Mouse (Mus musculus) C2C12 (cell line): ENCODE results near the gene Zfyve27. TPM values are rescaled to one million over a fixed set of nuclear protein-coding genes. Genes with fewer than 3 reads are reported as not detected.
A peak's percentile ranks its signal among the peaks of the same experiment; 100 is the strongest.

Experiments used
- H3K27me3 ChIP-seq: one replicate; pipeline ENCODE4 v1.6.1; 2011; ENCODE audit not compliant: control insufficient read depth, insufficient read depth, insufficient read length
- H3K36me3 ChIP-seq: one replicate; pipeline ENCODE4 v1.6.1; 2011; ENCODE audit not compliant: control insufficient read depth, insufficient read depth
- H3K4me3 ChIP-seq: one replicate; pipeline ENCODE4 v1.5.1; 2011; ENCODE audit warnings: mild to moderate bottlenecking, control low read depth; ENCODE audit not compliant: poor library complexity, insufficient read depth, severe bottlenecking
- H3K79me2 ChIP-seq: one replicate; pipeline ENCODE4 v1.6.1; 2011; ENCODE audit not compliant: control insufficient read depth, insufficient read depth
- H3K79me3 ChIP-seq: one replicate; pipeline ENCODE4 v1.6.1; 2011; ENCODE audit warnings: low read depth, control low read depth
- H3ac ChIP-seq: one replicate; pipeline ENCODE3; 2011; ENCODE audit warnings: low read depth; ENCODE audit not compliant: control insufficient read depth, insufficient read length
- CEBPB ChIP-seq: IDR thresholded peaks from one replicate; pipeline ENCODE4 v1.6.1; 2011; ENCODE audit warnings: low read depth, mild to moderate bottlenecking, control low read depth, moderate library complexity
- CTCF ChIP-seq: IDR thresholded peaks from one replicate; pipeline ENCODE4 v1.5.1; 2011; ENCODE audit not compliant: control insufficient read depth, insufficient read depth, insufficient read length
- FOSL1 ChIP-seq: IDR thresholded peaks from one replicate; pipeline ENCODE4 v1.8.0; 2011; ENCODE audit warnings: mild to moderate bottlenecking, low read length; ENCODE audit not compliant: poor library complexity, insufficient read depth, severe bottlenecking
- MAX ChIP-seq: IDR thresholded peaks from one replicate; pipeline ENCODE4 v1.6.1; 2011; ENCODE audit warnings: mild to moderate bottlenecking, control low read depth
- MYOD1 ChIP-seq: IDR thresholded peaks from one replicate; pipeline ENCODE4 v1.6.1; 2011; ENCODE audit warnings: low read depth; ENCODE audit not compliant: control insufficient read depth, insufficient read length
- MYOG ChIP-seq: IDR thresholded peaks from one replicate; pipeline ENCODE4 v1.6.1; 2011; ENCODE audit not compliant: control insufficient read depth, insufficient read length; ENCODE audit errors: extremely low read depth
- USF1 ChIP-seq: IDR thresholded peaks from one replicate; pipeline ENCODE4 v1.6.1; 2011; ENCODE audit warnings: low read depth, mild to moderate bottlenecking, control low read depth, moderate library complexity
- polyA plus RNA-seq: library from polyadenylated mRNA; unstranded; fragments of >200 nt; fragmentation: generic; extraction: Trizol; gene quantifications from one replicate; pipeline ENCODE4 v1.2.1, GENCODE M21; 2012; ENCODE audit warnings: missing spikeins

Gene Zfyve27
- polyA plus RNA-seq, 1 experiment, result 11.3 TPM

DNA sequence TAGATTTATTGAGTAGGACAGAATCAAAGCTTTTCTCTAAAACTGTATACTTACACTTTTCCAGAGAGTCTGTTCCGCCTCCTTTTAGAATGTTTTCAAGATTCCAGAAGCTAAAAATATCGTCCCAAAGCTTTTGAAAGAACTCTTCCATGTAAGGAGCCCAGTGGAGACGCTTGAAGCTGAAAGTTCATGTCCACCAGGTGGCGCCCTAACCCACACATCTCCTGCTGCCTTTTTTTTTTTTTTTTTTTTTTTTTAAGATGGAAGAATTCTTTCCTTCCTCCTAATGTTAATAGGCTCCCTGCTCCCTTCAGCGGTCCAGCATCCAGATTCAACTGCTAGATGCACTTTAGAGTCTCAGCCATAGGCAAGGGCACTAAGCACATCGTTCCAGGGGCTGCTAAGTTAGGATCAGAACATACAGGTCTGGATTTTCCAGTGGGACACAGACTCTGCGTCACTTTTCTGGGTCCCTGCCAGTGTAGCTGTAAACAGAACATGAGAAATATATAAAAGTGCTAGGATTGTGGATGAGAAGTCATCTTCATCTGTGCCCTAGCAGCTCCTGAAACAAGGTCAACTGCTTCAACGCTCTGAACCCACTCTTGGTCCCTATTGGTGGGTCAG, 19.1 kb upstream of the Zfyve27 start:
- peak; percentile 24 for TF ChIP-seq CTCF
- TF ChIP-seq USF1, result no peak
- H3K27me3 ChIP-seq, result no peaks in the 10 kb centered on the region
- H3K4me3 ChIP-seq, result no peak overlapping the region
- H3K79me3 ChIP-seq, result peaks cover 15% of the 10 kb centered on the region
- no peak overlapping the region for H3ac ChIP-seq
- H3K36me3 ChIP-seq, result peaks cover 5% of the 10 kb centered on the region
- H3K79me2 ChIP-seq, result peaks cover 22% of the 10 kb centered on the region

- H3K36me3 ChIP-seq, result peaks cover 9% of the 10 kb centered on the region
- no peak overlapping the region for H3K4me3 ChIP-seq
- peaks cover 19% of the 10 kb centered on the region for H3K79me3 ChIP-seq
- TF ChIP-seq MYOG (no peak), CEBPB (no peak), CTCF (no peak), MAX (no peak), FOSL1 (no peak), USF1 (no peak), MYOD1 (no peak)
- H3ac ChIP-seq, result no peak overlapping the region
- H3K27me3 ChIP-seq, result no peaks in the 10 kb centered on the region
- peaks cover 27% of the 10 kb centered on the region for H3K79me2 ChIP-seq
Measured at GRCm38 (mm10) chr19:42145210-42145609, 18.5 kb upstream of the Zfyve27 start.

GRCm38 (mm10) chr19:42145731-42146130, 18.0 kb upstream of the Zfyve27 start:
- Histone ChIP-seq H3K79me3 (peaks cover 22% of the 10 kb centered on the region), H3K36me3 (peaks cover 11% of the 10 kb centered on the region), H3ac (no peak overlapping the region), H3K79me2 (peaks cover 33% of the 10 kb centered on the region), H3K4me3 (no peak overlapping the region), H3K27me3 (no peaks in the 10 kb centered on the region)
- TF ChIP-seq MYOG, result no peak
- TF ChIP-seq USF1, result no peak
- TF ChIP-seq CTCF, result no peak
- TF ChIP-seq CEBPB, result no peak
- TF ChIP-seq MYOD1, result no peak
- no peak for TF ChIP-seq MAX
- TF ChIP-seq FOSL1, result no peak

- Histone ChIP-seq H3K4me3 (no peak overlapping the region), H3ac (no peak overlapping the region), H3K79me3 (peaks cover 22% of the 10 kb centered on the region), H3K27me3 (no peaks in the 10 kb centered on the region), H3K79me2 (peaks cover 37% of the 10 kb centered on the region), H3K36me3 (peaks cover 18% of the 10 kb centered on the region)
- TF ChIP-seq FOSL1, result no peak
- no peak for TF ChIP-seq CEBPB
- no peak for TF ChIP-seq CTCF
- no peak for TF ChIP-seq USF1
- no peak for TF ChIP-seq MYOG
- TF ChIP-seq MAX, result no peak
- TF ChIP-seq MYOD1, result no peak
Measured at GRCm38 (mm10) chr19:42146276-42147010, 17.3 kb upstream of the Zfyve27 start.

GRCm38 (mm10) chr19:42147170-42147768, 16.5 kb upstream of the Zfyve27 start, which contains the start of gene Marveld1:
Gene Marveld1, plus strand, starts transcription at chr19:42147400.
- Histone ChIP-seq H3K27me3 (no peaks in the 10 kb centered on the region), H3K79me3 (peaks cover 22% of the 10 kb centered on the region), H3ac (peak within 1 kb of the TSS; percentile 87), H3K4me3 (peak within 1 kb of the TSS; percentile 65), H3K79me2 (peaks cover 37% of the 10 kb centered on the region), H3K36me3 (peaks cover 24% of the 10 kb centered on the region)
- TF ChIP-seq MYOG (no peak), USF1 (no peak), FOSL1 (no peak), MYOD1 (no peak), CTCF (no peak), MAX (no peak), CEBPB (no peak)
